Comparison of ENCODE assay signal across 14 mouse cellular contexts in the genomic region with DNA sequence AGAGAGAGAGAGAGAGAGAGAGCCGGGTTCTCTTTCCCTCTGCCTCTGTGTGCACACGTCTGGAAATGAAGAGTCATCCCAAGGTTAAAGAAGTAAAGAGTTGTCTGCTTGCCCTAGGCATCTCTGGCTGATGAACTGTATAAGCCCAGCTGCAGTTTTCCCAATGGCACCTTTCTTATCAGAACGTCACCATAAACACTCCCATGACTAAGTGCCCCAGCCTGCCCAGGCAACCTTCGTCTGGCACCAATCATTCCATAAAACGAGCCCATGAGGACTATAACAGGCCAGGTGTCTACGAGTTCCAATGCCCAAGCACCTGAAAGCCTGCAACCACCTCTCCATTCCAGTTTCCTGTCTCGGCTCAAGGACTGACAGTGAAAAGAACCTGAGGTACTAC.
"Had no signal": no experiment of that assay in that cellular context is flagged by ENCODE, and none has a peak within 500 bp of the region (broad histone marks: within the 10 kb centered on the region; RNA-seq: fewer than 3 reads in every experiment).

No protein-coding gene starts in this region.

- H3K4me2 ChIP-seq: liver, embryonic 13.5 days; liver, embryonic 15.5 days; lung, embryonic 14.5 days; midbrain, embryonic 12.5 days; neural tube, embryonic 12.5 days had no signal

- H3K9ac ChIP-seq: liver, embryonic 13.5 days; liver, embryonic 15.5 days; liver, postnatal 0 days; lung, embryonic 14.5 days; midbrain, embryonic 12.5 days; neural tube, embryonic 12.5 days had no signal

- DNase-seq: liver, embryonic 13.5 days; liver, postnatal 0 days; lung, embryonic 14.5 days; lung, postnatal 10 days; lung, postnatal 4 days; midbrain, embryonic 14.5 days; right cerebral cortex, postnatal 14 days; thymus, adult 2 months; thymus, postnatal 25 days; thymus, postnatal 4 days had no signal

- H3K27ac ChIP-seq: liver, embryonic 13.5 days; liver, embryonic 15.5 days; midbrain, embryonic 10.5 days; midbrain, embryonic 12.5 days; neural tube, embryonic 12.5 days had no signal

- ATAC-seq: liver, postnatal 0 days had no signal

- H3K9me3 ChIP-seq: liver, embryonic 13.5 days; liver, embryonic 15.5 days; midbrain, embryonic 10.5 days; midbrain, embryonic 12.5 days; neural tube, embryonic 12.5 days had no signal

- H3K4me3 ChIP-seq: liver, embryonic 13.5 days; liver, embryonic 15.5 days; midbrain, embryonic 10.5 days; midbrain, embryonic 12.5 days; neural tube, embryonic 12.5 days had no signal

- H3K36me3 ChIP-seq: liver, embryonic 13.5 days; liver, embryonic 15.5 days; midbrain, embryonic 10.5 days; midbrain, embryonic 12.5 days; neural tube, embryonic 12.5 days had no signal

- H3K4me1 ChIP-seq: liver, embryonic 13.5 days; liver, embryonic 15.5 days; midbrain, embryonic 10.5 days; midbrain, embryonic 12.5 days; neural tube, embryonic 12.5 days had no signal

- H3K27me3 ChIP-seq: liver, embryonic 13.5 days; liver, embryonic 15.5 days; midbrain, embryonic 12.5 days; neural tube, embryonic 12.5 days had no signal
